Comparison of ENCODE assay signal across 27 mouse cellular contexts in genomic region chr4:114953172-114953571, GRCm38 (mm10). TPM values are rescaled to one million over a fixed set of nuclear protein-coding genes. Genes with fewer than 3 reads are reported as not detected.
DNase-seq lines count a peak whose midpoint lies in the region; ATAC-seq lines count a peak whose summit lies in the region.
"Had no signal": no experiment of that assay in that cellular context is flagged by ENCODE, and none has a peak within 500 bp of the region (broad histone marks: within the 10 kb centered on the region; RNA-seq: fewer than 3 reads in every experiment).

No protein-coding gene starts in this region.

- no peak for DNase-seq in hindbrain, embryonic 14.5 days (ENCODE audit: low spot score)
- DNase-seq in lung, postnatal 10 days: no peak
- DNase-seq in embryonic facial prominence, embryonic 10.5 days (ENCODE audit: low spot score): peak; percentile 8
- no peak for DNase-seq in left cerebral cortex, postnatal 36 days (ENCODE audit: low spot score in 2 of 2)
- no peak for DNase-seq in heart, adult 9 months (ENCODE audit: low spot score in 2 of 2)
- DNase-seq: cerebellum, adult 8-10 months; gastrocnemius, adult 2 months; kidney, adult 9 months; layer of hippocampus, postnatal 36 days; right cerebral cortex, postnatal 4 days; thymus, adult 2 months had no signal

- H3K4me3 ChIP-seq in hindbrain, embryonic 16.5 days (ENCODE audit: low read length): no peak overlapping the region
- H3K4me3 ChIP-seq in hindbrain, embryonic 14.5 days (replicated peaks; ENCODE audit: low read length): no peak overlapping the region
- no peak overlapping the region for H3K4me3 ChIP-seq in lung, embryonic 15.5 days
- no peak overlapping the region for H3K4me3 ChIP-seq in embryonic facial prominence, embryonic 10.5 days
- no peak overlapping the region for H3K4me3 ChIP-seq in embryonic facial prominence, embryonic 12.5 days
- H3K4me3 ChIP-seq: gastrocnemius, adult 2 months had no signal

- peaks cover 3% of the 10 kb centered on the region; the same call in 1 of the 2 replicates for H3K27me3 ChIP-seq in hindbrain, embryonic 16.5 days (replicated peaks; ENCODE audit: control insufficient read depth, insufficient read depth, low read length)
- no peaks in the 10 kb centered on the region for H3K27me3 ChIP-seq in hindbrain, embryonic 14.5 days (ENCODE audit: control insufficient read depth, insufficient read depth, low read length)
- no peaks in the 10 kb centered on the region for H3K27me3 ChIP-seq in lung, embryonic 15.5 days
- H3K27me3 ChIP-seq in embryonic facial prominence, embryonic 10.5 days (replicated peaks; ENCODE audit: low read depth, poor library complexity, severe bottlenecking): peaks cover 24% of the 10 kb centered on the region
- H3K27me3 ChIP-seq in embryonic facial prominence, embryonic 12.5 days: peaks cover 4% of the 10 kb centered on the region

- H3K4me1 ChIP-seq in hindbrain, embryonic 16.5 days (ENCODE audit: control insufficient read depth, insufficient read depth, low read depth, low read length): no peaks in the 10 kb centered on the region
- H3K4me1 ChIP-seq in hindbrain, embryonic 14.5 days (replicated peaks; ENCODE audit: control insufficient read depth, insufficient read depth, low read length): no peaks in the 10 kb centered on the region
- no peaks in the 10 kb centered on the region for H3K4me1 ChIP-seq in lung, embryonic 15.5 days
- peaks cover 5% of the 10 kb centered on the region for H3K4me1 ChIP-seq in embryonic facial prominence, embryonic 10.5 days
- H3K4me1 ChIP-seq in embryonic facial prominence, embryonic 12.5 days: no peaks in the 10 kb centered on the region

- H3K9me3 ChIP-seq in hindbrain, embryonic 16.5 days (ENCODE audit: control insufficient read depth, low read length): no peaks in the 10 kb centered on the region
- H3K9me3 ChIP-seq in hindbrain, embryonic 14.5 days (ENCODE audit: control insufficient read depth, low read length): no peaks in the 10 kb centered on the region
- H3K9me3 ChIP-seq in lung, embryonic 15.5 days: no peaks in the 10 kb centered on the region
- no peaks in the 10 kb centered on the region for H3K9me3 ChIP-seq in embryonic facial prominence, embryonic 10.5 days
- no peaks in the 10 kb centered on the region for H3K9me3 ChIP-seq in embryonic facial prominence, embryonic 12.5 days

- 95% methylated on average over 3 of the region's 3 CpGs for WGBS in hindbrain, embryonic 16.5 days
- WGBS in hindbrain, embryonic 14.5 days: 93% methylated on average over 3 of the region's 3 CpGs
- WGBS in lung, embryonic 15.5 days: 66% methylated on average over 3 of the region's 3 CpGs
- WGBS in embryonic facial prominence, embryonic 10.5 days: 79% methylated on average over 3 of the region's 3 CpGs
- 76% methylated on average over 3 of the region's 3 CpGs for WGBS in embryonic facial prominence, embryonic 12.5 days

- no peak overlapping the region for H3K27ac ChIP-seq in hindbrain, embryonic 16.5 days (ENCODE audit: low read depth, low read length)
- no peak overlapping the region for H3K27ac ChIP-seq in hindbrain, embryonic 14.5 days
- H3K27ac ChIP-seq in lung, embryonic 15.5 days: no peak overlapping the region
- H3K27ac ChIP-seq in embryonic facial prominence, embryonic 10.5 days (replicated peaks): no peak overlapping the region
- H3K27ac ChIP-seq in embryonic facial prominence, embryonic 12.5 days: no peak overlapping the region
- H3K27ac ChIP-seq: gastrocnemius, adult 2 months; liver, embryonic 14.5 days had no signal

- no peaks in the 10 kb centered on the region for H3K36me3 ChIP-seq in hindbrain, embryonic 16.5 days (ENCODE audit: control insufficient read depth, insufficient read depth, low read length)
- H3K36me3 ChIP-seq in hindbrain, embryonic 14.5 days (replicated peaks; ENCODE audit: control insufficient read depth, insufficient read depth): peaks cover 4% of the 10 kb centered on the region; the same call in 1 of the 2 replicates
- H3K36me3 ChIP-seq in lung, embryonic 15.5 days: no peaks in the 10 kb centered on the region
- H3K36me3 ChIP-seq in embryonic facial prominence, embryonic 10.5 days (replicated peaks): no peaks in the 10 kb centered on the region
- H3K36me3 ChIP-seq in embryonic facial prominence, embryonic 12.5 days: no peaks in the 10 kb centered on the region

- ATAC-seq in hindbrain, embryonic 16.5 days: peak; percentile 60
- no peak for ATAC-seq in hindbrain, embryonic 14.5 days (ENCODE audit: low FRiP score)
- ATAC-seq in lung, embryonic 15.5 days (ENCODE audit: borderline replicate concordance, extremely low read depth, low FRiP score, low TSS enrichment): peak; percentile 55; the same call in 1 of the 2 replicates
- ATAC-seq in embryonic facial prominence, embryonic 12.5 days (ENCODE audit: insufficient number of reproducible peaks, insufficient read depth, low FRiP score, low TSS enrichment): peak; percentile 74
- ATAC-seq: lung, postnatal 0 days had no signal

- intact Hi-C loops in left cerebral cortex, postnatal 36 days (cut with DNase I): no loop called here

- no peak overlapping the region for H3K9ac ChIP-seq in hindbrain, embryonic 16.5 days (ENCODE audit: low read depth, low read length)
- no peak overlapping the region for H3K9ac ChIP-seq in hindbrain, embryonic 14.5 days
- no peak overlapping the region for H3K9ac ChIP-seq in lung, embryonic 15.5 days
- H3K9ac ChIP-seq in embryonic facial prominence, embryonic 12.5 days: no peak overlapping the region
- H3K9ac ChIP-seq: liver, embryonic 14.5 days had no signal

- H3K4me2 ChIP-seq in hindbrain, embryonic 16.5 days (ENCODE audit: low read length): no peak overlapping the region
- H3K4me2 ChIP-seq in hindbrain, embryonic 14.5 days (replicated peaks): no peak overlapping the region
- H3K4me2 ChIP-seq in lung, embryonic 15.5 days: no peak overlapping the region
- H3K4me2 ChIP-seq in embryonic facial prominence, embryonic 12.5 days (replicated peaks): no peak overlapping the region

RNA-seq across cellular contexts. Expression of gene Foxe3, which starts 27.4 kb away (rescaled TPM):
- not detected in 2 replicates for polyA plus RNA-seq in hindbrain, embryonic 16.5 days (2015; fragmentation: Nextera tagmentation; extraction: Ambion mirVana)
- not detected in 2 replicates for polyA plus RNA-seq in hindbrain, embryonic 14.5 days (2014; fragmentation: Nextera tagmentation; extraction: Ambion mirVana)
- polyA plus RNA-seq in lung, embryonic 15.5 days (2015; fragmentation: Nextera tagmentation; extraction: Ambion mirVana): not detected in 2 replicates
- 1.0 and 1.5 TPM in 2 replicates for polyA plus RNA-seq in embryonic facial prominence, embryonic 10.5 days (2016; fragmentation: Nextera tagmentation; extraction: Ambion mirVana)
- polyA plus RNA-seq in embryonic facial prominence, embryonic 12.5 days (2016; fragmentation: Nextera tagmentation; extraction: Ambion mirVana): 0.27 and 1.5 TPM in 2 replicates
- not detected for total RNA-seq in left cerebral cortex, postnatal 36 days (2021)
- total RNA-seq: adrenal gland, postnatal 4 days; common myeloid progenitor, adult 5-6 weeks; ES-E14; gastrocnemius, adult 2 months; granulocyte monocyte progenitor cell, adult 5-6 weeks; hematopoietic stem cell, adult 5-6 weeks; layer of hippocampus, adult 18-20 months; layer of hippocampus, postnatal 36 days; left cerebral cortex, postnatal 25 days; neutrophil, adult 5-6 weeks had no signal
- polyA plus RNA-seq: embryonic facial prominence, embryonic 14.5 days; heart, embryonic 14.5 days; liver, embryonic 14.5 days; lung, postnatal 0 days; urinary bladder, adult 2 months had no signal

RNA-seq across cellular contexts. Expression of gene Cmpk1, which starts 33.9 kb away (rescaled TPM):
- polyA plus RNA-seq in hindbrain, embryonic 16.5 days (2015; fragmentation: Nextera tagmentation; extraction: Ambion mirVana): 187 and 190 TPM in 2 replicates
- polyA plus RNA-seq in hindbrain, embryonic 14.5 days (2014; fragmentation: Nextera tagmentation; extraction: Ambion mirVana): 227 and 244 TPM in 2 replicates
- 106 and 113 TPM in 2 replicates for polyA plus RNA-seq in lung, embryonic 15.5 days (2015; fragmentation: Nextera tagmentation; extraction: Ambion mirVana)
- 71.8 and 77.6 TPM in 2 replicates for polyA plus RNA-seq in embryonic facial prominence, embryonic 10.5 days (2016; fragmentation: Nextera tagmentation; extraction: Ambion mirVana)
- polyA plus RNA-seq in embryonic facial prominence, embryonic 12.5 days (2016; fragmentation: Nextera tagmentation; extraction: Ambion mirVana): 95.3 and 106 TPM in 2 replicates
- 10 to 100 TPM; 84.5 to 84.8 TPM for total RNA-seq in left cerebral cortex, postnatal 36 days (2021)

RNA-seq across cellular contexts. Expression of gene Foxd2, which starts 44.5 kb away (rescaled TPM):
- 0.05 and 0.07 TPM in 2 replicates for polyA plus RNA-seq in hindbrain, embryonic 16.5 days (2015; fragmentation: Nextera tagmentation; extraction: Ambion mirVana)
- 0.16 TPM in 1 of 2 replicates, not detected in the other for polyA plus RNA-seq in hindbrain, embryonic 14.5 days (2014; fragmentation: Nextera tagmentation; extraction: Ambion mirVana)
- polyA plus RNA-seq in lung, embryonic 15.5 days (2015; fragmentation: Nextera tagmentation; extraction: Ambion mirVana): 0.15 and 0.20 TPM in 2 replicates
- 4.6 and 4.8 TPM in 2 replicates for polyA plus RNA-seq in embryonic facial prominence, embryonic 10.5 days (2016; fragmentation: Nextera tagmentation; extraction: Ambion mirVana)
- 6.2 and 7.7 TPM in 2 replicates for polyA plus RNA-seq in embryonic facial prominence, embryonic 12.5 days (2016; fragmentation: Nextera tagmentation; extraction: Ambion mirVana)
- under 1 TPM; 0.27 to 0.39 TPM for total RNA-seq in left cerebral cortex, postnatal 36 days (2021)
- polyA plus RNA-seq: heart, embryonic 14.5 days had no signal

RNA-seq across cellular contexts. Expression of gene Stil, which starts 46.8 kb away (rescaled TPM):
- polyA plus RNA-seq in hindbrain, embryonic 16.5 days (2015; fragmentation: Nextera tagmentation; extraction: Ambion mirVana): 2.0 and 2.4 TPM in 2 replicates
- 2.9 and 3.6 TPM in 2 replicates for polyA plus RNA-seq in hindbrain, embryonic 14.5 days (2014; fragmentation: Nextera tagmentation; extraction: Ambion mirVana)
- 15.2 and 16.6 TPM in 2 replicates for polyA plus RNA-seq in lung, embryonic 15.5 days (2015; fragmentation: Nextera tagmentation; extraction: Ambion mirVana)
- 19.3 and 20.5 TPM in 2 replicates for polyA plus RNA-seq in embryonic facial prominence, embryonic 10.5 days (2016; fragmentation: Nextera tagmentation; extraction: Ambion mirVana)
- 13.2 and 17.7 TPM in 2 replicates for polyA plus RNA-seq in embryonic facial prominence, embryonic 12.5 days (2016; fragmentation: Nextera tagmentation; extraction: Ambion mirVana)
- under 1 TPM; 0.52 to 1.00 TPM for total RNA-seq in left cerebral cortex, postnatal 36 days (2021)
- total RNA-seq: neutrophil, adult 5-6 weeks had no signal
